Comparison of ENCODE assay signal across 8 mouse cellular contexts in genomic region chr13:49178839-49179585, GRCm38 (mm10). TPM values are rescaled to one million over a fixed set of nuclear protein-coding genes. Genes with fewer than 3 reads are reported as not detected.
DNase-seq lines count a peak whose midpoint lies in the region; ATAC-seq and TF ChIP-seq lines count a peak whose summit lies in the region.

No protein-coding gene starts in this region.

- TF ChIP-seq CTCF in liver, postnatal 0 days (IDR thresholded peaks at IDR 0.05; ENCODE audit: low read depth): no peak

- WGBS in forebrain, embryonic 10.5 days: 76% methylated on average over 19 of the region's 19 CpGs
- 77% methylated on average over 19 of the region's 19 CpGs for WGBS in forebrain, embryonic 11.5 days
- WGBS in liver, postnatal 0 days (ENCODE audit: insufficient replicate concordance): 67% methylated on average over 19 of the region's 19 CpGs

- no peaks in the 10 kb centered on the region for H3K27me3 ChIP-seq in forebrain, embryonic 10.5 days (ENCODE audit: poor library complexity, severe bottlenecking)
- H3K27me3 ChIP-seq in forebrain, embryonic 11.5 days (ENCODE audit: control insufficient read depth, insufficient read depth, low read length): no peaks in the 10 kb centered on the region
- H3K27me3 ChIP-seq in liver, postnatal 0 days (ENCODE audit: insufficient read depth, low read length): no peaks in the 10 kb centered on the region

- H3K4me3 ChIP-seq in forebrain, embryonic 10.5 days: no peak overlapping the region
- no peak overlapping the region for H3K4me3 ChIP-seq in forebrain, embryonic 11.5 days (ENCODE audit: low read depth, low read length)
- no peak overlapping the region for H3K4me3 ChIP-seq in liver, postnatal 0 days (ENCODE audit: low read depth, low read length)

- ATAC-seq in forebrain, embryonic 11.5 days (replicated peaks; ENCODE audit: low FRiP score): no peak
- no peak for ATAC-seq in liver, postnatal 0 days

- H3K9ac ChIP-seq in forebrain, embryonic 11.5 days (ENCODE audit: low read length): no peak overlapping the region
- H3K9ac ChIP-seq in liver, postnatal 0 days (replicated peaks): no peak overlapping the region

- H3K4me2 ChIP-seq in forebrain, embryonic 11.5 days (ENCODE audit: low read depth, low read length, severe bottlenecking): no peak overlapping the region
- no peak overlapping the region for H3K4me2 ChIP-seq in liver, postnatal 0 days (ENCODE audit: low read depth, low read length)

- no peak for DNase-seq in forebrain, embryonic 10.5 days (ENCODE audit: extremely low spot score, low spot score)
- DNase-seq in forebrain, embryonic 11.5 days (ENCODE audit: low spot score): no peak
- peak; percentile 46 to 82 for DNase-seq in cerebellum, postnatal 4 days (ENCODE audit: low spot score in 2 of 2)
- peak; percentile 80 for DNase-seq in heart, adult 8-10 months (ENCODE audit: low spot score)
- DNase-seq in kidney, postnatal 10 days: peak; percentile 72
- DNase-seq in lung, adult 18-20 months: peak; percentile 60 to 74
- DNase-seq in right cerebral cortex, postnatal 25 days: peak; percentile 58
- no peak for DNase-seq in liver, postnatal 0 days

- H3K36me3 ChIP-seq in forebrain, embryonic 10.5 days (replicated peaks): no peaks in the 10 kb centered on the region
- no peaks in the 10 kb centered on the region for H3K36me3 ChIP-seq in forebrain, embryonic 11.5 days (ENCODE audit: control insufficient read depth, insufficient read depth, low read length)
- no peaks in the 10 kb centered on the region for H3K36me3 ChIP-seq in liver, postnatal 0 days (replicated peaks; ENCODE audit: insufficient read depth, low read length)

- 0 out of 2 replicates have a peak overlapping the region, but pooled peaks have one; percentile 35 for H3K27ac ChIP-seq in forebrain, embryonic 10.5 days
- H3K27ac ChIP-seq in forebrain, embryonic 11.5 days (ENCODE audit: low read depth, low read length): no peak overlapping the region
- H3K27ac ChIP-seq in liver, postnatal 0 days (ENCODE audit: low read depth): no peak overlapping the region

- H3K4me1 ChIP-seq in forebrain, embryonic 10.5 days: peaks cover 21% of the 10 kb centered on the region
- H3K4me1 ChIP-seq in forebrain, embryonic 11.5 days (replicated peaks; ENCODE audit: control insufficient read depth, insufficient read depth, low read length): no peaks in the 10 kb centered on the region
- H3K4me1 ChIP-seq in liver, postnatal 0 days (ENCODE audit: insufficient read depth): peaks cover 9% of the 10 kb centered on the region

- H3K9me3 ChIP-seq in forebrain, embryonic 10.5 days: no peaks in the 10 kb centered on the region
- H3K9me3 ChIP-seq in forebrain, embryonic 11.5 days (ENCODE audit: control insufficient read depth, low read length): no peaks in the 10 kb centered on the region
- H3K9me3 ChIP-seq in liver, postnatal 0 days (ENCODE audit: low read length): no peaks in the 10 kb centered on the region

- TF ChIP-seq EP300 in liver, postnatal 0 days (IDR thresholded peaks at IDR 0.05; ENCODE audit: low read depth): no peak

RNA-seq across cellular contexts. Expression of gene Ninj1, which starts 8.3 kb away (rescaled TPM):
- 22.7 and 24.1 TPM in 2 replicates for polyA plus RNA-seq in forebrain, embryonic 10.5 days (2016; fragmentation: Nextera tagmentation; extraction: Ambion mirVana)
- 19.6 and 23.8 TPM in 2 replicates for polyA plus RNA-seq in forebrain, embryonic 11.5 days (2014; fragmentation: Nextera tagmentation; extraction: Ambion mirVana)
- 100 to 1,000 TPM; 111 to 152 (median 131) TPM for total RNA-seq in heart, adult 8-10 months (2022)
- 106 and 118 TPM in 2 replicates for polyA plus RNA-seq in liver, postnatal 0 days (2015; fragmentation: Nextera tagmentation; extraction: Ambion mirVana)

RNA-seq across cellular contexts. Expression of gene Wnk2, which starts 31.2 kb away (rescaled TPM):
- 4.2 and 4.5 TPM in 2 replicates for polyA plus RNA-seq in forebrain, embryonic 10.5 days (2016; fragmentation: Nextera tagmentation; extraction: Ambion mirVana)
- 10.3 and 10.7 TPM in 2 replicates for polyA plus RNA-seq in forebrain, embryonic 11.5 days (2014; fragmentation: Nextera tagmentation; extraction: Ambion mirVana)
- 10 to 100 TPM; 60.5 to 89.6 (median 75.4) TPM for total RNA-seq in heart, adult 8-10 months (2022)
- 0.13 and 0.15 TPM in 2 replicates for polyA plus RNA-seq in liver, postnatal 0 days (2015; fragmentation: Nextera tagmentation; extraction: Ambion mirVana)

RNA-seq across cellular contexts. Expression of gene Card19, which starts 36.8 kb away (rescaled TPM):
- polyA plus RNA-seq in forebrain, embryonic 10.5 days (2016; fragmentation: Nextera tagmentation; extraction: Ambion mirVana): 21.0 and 22.1 TPM in 2 replicates
- polyA plus RNA-seq in forebrain, embryonic 11.5 days (2014; fragmentation: Nextera tagmentation; extraction: Ambion mirVana): 18.9 and 19.6 TPM in 2 replicates
- 100 to 1,000 TPM; 132 to 152 (median 141) TPM for total RNA-seq in heart, adult 8-10 months (2022)
- polyA plus RNA-seq in liver, postnatal 0 days (2015; fragmentation: Nextera tagmentation; extraction: Ambion mirVana): 31.8 and 32.3 TPM in 2 replicates

Comparison
In these comparisons a context has a peak if more than half of its experiments do, and no peak if none do; other contexts are left out.
1. DNase-seq: peak in cerebellum, postnatal 4 days (2 of 2), heart, adult 8-10 months (single experiment), kidney, postnatal 10 days (single experiment), lung, adult 18-20 months (2 of 2) and right cerebral cortex, postnatal 25 days (single experiment); none in forebrain, embryonic 10.5 days (single experiment), forebrain, embryonic 11.5 days (single experiment) and liver, postnatal 0 days (single experiment).